Mouse (Mus musculus) heart, postnatal 25 days (tissue): ENCODE results near the gene Rrbp1. TPM values are rescaled to one million over a fixed set of nuclear protein-coding genes. Genes with fewer than 3 reads are reported as not detected.

ENCODE experiments used
- DNase-seq: peaks from one replicate; pipeline ENCODE4 v3.0.0; 2022; ENCODE audit warnings: low spot score
- intact Hi-C: fragments of 180-260 bp; cut with DNase I; formaldehyde crosslinking; loops from one replicate; pipeline ENCODE4 v1.15.1; 2025
- total RNA-seq, 2 experiments: library from RNA; stranded (reverse); gene quantifications; 2 replicates each; pipeline ENCODE4 v1.2.3; 2021

Gene Rrbp1
- total RNA-seq, 2 experiments from 2014 or later = 112 TPM

DNA sequence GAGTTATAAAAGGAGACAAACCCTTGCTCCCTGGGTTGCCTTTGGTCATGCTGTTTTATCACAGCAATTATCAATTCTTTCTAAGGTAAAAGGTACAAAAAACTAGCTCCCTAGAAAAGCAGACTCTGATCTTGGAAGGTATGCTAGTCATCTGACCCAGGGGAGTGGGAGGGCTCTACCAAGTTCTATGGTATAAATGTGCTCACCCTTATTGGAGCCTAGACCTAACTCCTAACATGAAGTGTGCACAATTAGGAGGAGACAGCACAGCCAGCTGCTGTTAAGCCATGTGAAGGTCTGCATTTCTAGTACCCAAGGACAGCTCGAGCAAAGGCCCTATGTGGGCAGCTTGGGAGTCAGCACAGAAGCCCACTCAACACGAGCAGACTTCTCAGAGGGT is 39.2 kb downstream of the Rrbp1 start:
- DNase-seq = no peak
- intact Hi-C loops = no loop called here

DNA sequence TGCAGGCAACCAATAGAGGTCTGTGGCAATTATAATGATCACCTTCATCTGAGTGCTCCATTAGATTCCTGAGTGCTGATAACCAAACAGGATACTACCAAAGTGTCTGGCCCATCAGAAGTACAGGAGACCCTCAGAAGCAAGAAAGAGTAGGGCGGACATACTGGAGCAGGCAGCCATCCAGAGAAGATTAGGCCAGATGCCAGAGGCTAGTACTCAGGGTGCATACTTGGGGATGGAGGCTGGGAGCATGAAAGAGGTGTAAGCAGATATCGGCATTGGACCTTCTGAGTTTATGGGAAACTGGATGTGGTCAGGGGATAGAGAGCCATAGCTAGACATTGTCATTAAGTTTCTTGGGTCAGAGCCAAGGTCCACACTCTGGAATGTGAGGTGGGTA is 40.2 kb downstream of the Rrbp1 start:
- intact Hi-C loops = no loop called here

DNA sequence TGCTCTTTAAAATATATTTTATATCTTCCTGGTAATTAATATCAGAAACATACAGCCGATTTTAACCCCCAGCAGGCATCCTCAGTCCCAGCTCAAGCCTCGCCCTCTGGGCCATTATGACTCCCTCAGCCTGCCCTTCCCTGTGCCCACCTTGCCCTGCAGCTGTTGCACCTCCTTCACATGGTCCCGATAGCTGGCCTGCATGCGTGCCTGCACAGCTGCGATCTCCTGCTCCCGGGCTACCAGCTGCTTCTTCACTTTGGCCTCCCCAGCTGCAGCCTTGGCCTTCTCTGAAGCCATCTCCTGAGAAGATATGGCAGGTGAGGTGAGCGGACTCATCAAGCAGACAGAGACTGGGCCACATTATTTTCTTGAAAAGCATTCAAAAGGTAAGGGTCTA is 41.8 kb downstream of the Rrbp1 start:
- intact Hi-C loops = no loop called here

More for the DNA sequence above, 40.2 kb downstream of the Rrbp1 start:
- no peak for DNase-seq

DNA sequence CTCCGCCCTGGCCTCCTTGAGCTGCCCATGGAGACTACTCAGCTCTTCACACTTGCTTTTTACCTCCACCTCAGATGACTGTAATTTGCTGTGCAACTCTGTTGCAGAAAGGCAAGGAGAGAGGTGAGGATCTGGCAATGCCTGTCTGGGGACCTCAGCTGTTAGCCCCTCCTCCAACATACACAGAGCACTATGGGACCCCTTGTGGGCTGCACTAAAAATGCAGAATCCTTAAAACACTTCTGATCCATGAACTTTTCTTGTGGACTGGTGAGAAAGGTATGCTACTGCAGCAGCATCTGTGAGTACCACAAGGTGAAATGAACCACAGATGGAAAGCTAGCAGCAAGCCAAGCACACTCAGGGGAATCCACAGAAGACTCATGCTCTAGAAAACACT is 47.7 kb downstream of the Rrbp1 start:
- intact Hi-C loops = no loop called here
- no peak for DNase-seq

More for the DNA sequence above, 41.8 kb downstream of the Rrbp1 start:
- no peak for DNase-seq

DNA sequence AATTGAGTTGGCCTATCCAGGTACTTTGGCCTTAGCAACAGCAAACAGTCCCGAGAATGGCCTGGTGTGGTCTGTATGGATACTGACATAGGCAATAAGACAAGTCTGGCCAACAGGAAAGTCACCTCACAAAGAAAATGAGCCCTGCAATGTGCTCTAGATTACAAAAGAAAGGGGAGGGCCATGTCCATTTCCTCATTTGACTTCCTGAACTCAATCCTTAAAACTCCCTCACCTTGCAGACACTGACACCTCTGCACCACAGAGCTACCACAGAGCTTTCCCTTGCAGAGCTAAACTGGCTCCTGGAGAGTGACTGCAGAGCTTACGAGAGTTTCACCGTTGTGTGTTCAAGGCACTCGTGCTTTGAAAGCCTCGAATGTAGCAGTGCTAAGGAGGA is 48.9 kb downstream of the Rrbp1 start:
- intact Hi-C loops = no loop called here
- no peak for DNase-seq

DNA sequence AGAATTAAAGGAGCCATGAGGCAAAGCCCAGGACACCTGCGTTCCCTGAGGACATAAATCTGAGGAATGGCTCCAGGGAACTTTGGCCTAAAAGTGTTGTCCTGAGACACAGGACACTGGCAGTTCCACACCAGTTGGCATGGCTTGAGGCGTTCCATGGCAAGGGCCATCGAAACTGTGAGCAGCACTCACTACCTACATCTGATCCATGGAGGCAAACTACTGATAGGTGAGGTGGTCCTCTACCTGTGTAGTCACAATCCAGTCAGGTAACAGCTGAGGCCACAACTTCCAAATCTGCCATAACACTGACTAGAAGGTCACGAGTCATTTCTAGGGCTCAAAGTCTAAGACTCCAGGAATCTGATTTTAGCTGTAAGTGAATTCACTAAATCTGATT is 55.3 kb downstream of the Rrbp1 start:
- intact Hi-C loops = no loop called here
- DNase-seq = no peak

DNA sequence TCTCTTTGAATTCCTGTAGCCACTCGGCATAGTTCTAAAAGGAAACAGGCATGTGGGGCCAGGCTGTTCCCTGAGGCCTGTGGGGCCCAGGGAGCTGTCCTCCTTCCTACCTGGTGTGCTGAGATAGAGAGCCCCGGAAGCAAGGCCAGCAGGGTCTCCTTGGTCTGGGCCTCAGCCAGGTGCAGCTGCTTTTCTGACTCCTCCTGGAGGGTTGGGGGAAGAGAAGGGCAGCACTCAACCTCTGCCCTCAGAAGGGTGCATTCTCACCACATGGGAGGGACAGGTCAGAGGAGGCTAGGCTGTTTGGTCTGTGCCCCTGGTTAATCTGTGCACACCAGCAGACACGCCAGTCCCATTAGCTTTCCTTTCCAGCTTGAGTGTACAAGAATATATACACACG is 56.1 kb downstream of the Rrbp1 start:
- no peak for DNase-seq

DNA sequence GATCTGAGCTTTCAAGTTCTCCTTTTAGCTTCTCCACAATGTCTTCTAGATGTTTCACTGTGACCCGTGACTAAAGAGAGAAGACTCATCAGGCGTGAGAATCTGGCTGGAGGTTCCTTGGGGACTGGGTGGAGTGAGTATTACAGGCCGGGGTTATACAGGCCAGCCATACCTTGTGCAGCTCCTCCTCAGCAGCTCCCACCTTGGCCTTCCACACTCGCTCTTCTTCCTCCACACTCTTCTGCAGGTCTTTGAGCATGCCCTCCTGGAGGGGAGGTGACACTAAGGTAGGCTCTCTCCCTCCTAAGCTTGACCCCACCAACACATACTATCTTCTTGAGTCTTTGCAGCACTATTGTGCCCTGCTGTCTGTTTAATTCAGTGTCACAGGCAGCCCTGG is 57.1 kb downstream of the Rrbp1 start:
- DNase-seq = no peak
- intact Hi-C loops = no loop called here

More for the DNA sequence above, 56.1 kb downstream of the Rrbp1 start:
- intact Hi-C loops = no loop called here

DNA sequence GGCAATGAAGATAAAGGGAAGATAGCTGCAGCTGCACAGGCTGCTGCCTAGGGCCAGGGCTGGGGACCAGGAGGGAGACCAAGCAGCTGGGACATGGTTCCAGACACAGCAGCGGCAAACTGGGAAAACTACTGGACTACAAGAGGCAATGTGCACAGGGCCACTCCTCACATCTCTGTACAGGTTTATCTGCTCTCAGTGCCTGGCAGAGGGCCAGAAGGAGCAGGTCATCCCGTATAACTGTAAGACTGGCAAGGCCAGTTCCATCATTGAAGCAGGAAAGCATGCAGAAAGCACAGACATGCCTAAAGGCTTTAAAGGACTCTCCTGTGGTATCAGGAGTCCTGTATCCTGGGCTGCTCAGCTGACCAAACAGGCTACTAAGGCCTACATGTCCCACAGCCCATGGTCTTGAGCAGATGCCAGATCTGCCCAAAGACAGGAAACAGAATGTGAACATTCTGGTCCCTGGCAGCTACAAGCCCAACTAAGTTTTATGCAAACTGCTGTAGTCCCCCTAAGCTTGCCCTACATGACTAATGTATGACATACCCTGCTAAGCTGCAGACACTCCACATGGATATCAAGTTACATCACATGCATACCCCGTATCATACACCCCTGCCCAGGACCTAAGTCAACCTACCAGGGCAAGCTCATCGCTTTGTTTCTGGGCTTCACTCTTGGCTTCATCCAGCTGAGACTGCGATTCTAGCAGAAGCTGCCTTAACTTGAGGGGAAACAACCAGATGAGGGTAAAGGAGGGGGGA is 59.3 kb downstream of the Rrbp1 start:
- no peak for DNase-seq
- intact Hi-C loops = no loop called here

DNA sequence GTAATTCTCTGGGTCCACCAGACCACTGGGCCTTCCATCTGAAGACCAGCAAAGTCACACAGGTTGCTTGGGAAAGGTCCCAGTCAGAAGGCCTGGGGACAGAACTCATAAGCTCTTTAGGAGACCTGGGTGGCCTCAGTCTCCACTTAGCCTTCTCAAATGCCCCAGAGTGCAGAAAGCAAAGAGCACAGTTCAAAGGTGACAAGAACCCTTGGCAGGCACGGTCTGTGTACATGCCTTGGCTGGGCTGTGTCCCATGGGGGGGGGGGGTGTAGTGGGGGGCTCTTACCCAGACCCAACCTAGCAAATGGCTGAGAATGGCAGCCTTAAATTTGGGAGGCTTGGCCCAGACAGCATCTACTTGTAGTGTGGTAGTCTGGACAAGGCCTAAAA is 60.0 kb downstream of the Rrbp1 start:
- intact Hi-C loops = no loop called here
- no peak for DNase-seq

DNA sequence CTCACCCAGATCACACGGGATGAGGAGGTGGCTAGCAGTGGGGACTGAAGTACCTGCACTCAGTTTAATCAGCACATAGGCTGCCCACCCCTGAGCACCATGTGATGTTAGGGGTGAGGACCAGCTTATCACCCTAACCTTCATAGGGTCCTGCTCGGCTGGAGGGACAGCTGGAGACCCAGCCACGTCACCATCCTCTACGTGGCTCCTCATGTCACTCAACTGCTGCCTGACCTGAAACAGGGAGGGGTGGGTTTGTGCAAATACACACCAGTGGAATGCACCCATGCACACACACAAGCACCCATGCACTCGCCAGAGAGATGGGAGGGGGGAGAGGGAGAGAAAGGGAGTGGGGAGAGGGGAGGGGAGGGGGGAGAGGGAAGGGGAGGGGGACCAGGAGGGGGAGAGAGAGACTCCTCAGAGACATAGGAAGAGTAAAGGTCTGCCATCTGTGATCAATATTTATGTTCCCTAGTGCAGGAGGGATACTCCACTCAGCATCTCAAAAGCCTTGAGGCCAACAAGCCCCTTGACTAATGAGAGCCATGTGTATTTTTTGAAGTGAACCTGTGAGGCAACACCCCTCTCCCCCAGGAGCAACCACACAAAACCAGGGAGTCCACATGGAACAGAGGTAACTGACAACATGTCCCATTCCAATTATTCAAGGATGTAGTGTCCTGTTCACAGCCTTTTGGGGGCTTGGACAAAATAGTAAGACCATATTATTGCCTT is 60.6 kb downstream of the Rrbp1 start:
- DNase-seq = no peak
- intact Hi-C loops = no loop called here

DNA sequence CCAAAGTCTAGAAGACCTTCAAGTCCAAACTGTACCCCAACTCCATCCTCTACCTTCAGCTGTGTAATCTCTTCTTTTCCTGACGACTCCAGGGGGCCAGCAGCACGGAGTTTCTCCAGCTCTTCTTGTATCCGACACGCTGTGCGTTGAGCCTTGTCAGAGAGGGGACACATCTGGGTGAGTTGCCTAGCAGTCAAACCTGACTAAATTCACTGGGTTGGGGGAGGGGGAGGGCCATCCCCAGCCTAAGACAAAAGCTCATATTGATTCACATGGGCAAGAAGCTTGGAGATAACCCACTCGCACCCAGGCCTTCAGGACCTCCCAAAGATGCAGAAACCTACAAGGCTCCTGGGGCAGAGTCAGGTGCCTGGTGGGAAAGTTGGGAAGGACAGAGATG is 61.8 kb downstream of the Rrbp1 start:
- intact Hi-C loops = no loop called here
- DNase-seq = no peak

DNA sequence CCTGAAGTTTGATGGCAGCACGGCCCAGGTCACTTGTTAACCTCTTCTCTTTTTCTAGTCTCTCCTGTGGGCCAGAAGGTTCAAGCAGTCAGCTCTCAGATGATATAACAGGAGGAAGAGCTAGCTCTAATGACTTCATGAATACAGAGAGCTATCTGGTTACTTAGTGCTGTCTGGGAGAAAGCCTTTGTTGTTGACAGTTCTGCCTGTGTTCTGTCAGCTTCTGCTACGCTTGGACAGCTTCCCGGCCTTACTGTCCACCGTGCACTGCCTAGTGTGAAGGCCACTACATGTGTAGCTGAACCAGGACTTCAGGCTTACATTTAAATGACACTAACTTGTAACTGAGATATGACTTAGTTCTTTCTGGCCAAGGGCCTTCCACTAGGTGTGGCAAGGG is 62.6 kb downstream of the Rrbp1 start:
- no peak for DNase-seq
- intact Hi-C loops = no loop called here

DNA sequence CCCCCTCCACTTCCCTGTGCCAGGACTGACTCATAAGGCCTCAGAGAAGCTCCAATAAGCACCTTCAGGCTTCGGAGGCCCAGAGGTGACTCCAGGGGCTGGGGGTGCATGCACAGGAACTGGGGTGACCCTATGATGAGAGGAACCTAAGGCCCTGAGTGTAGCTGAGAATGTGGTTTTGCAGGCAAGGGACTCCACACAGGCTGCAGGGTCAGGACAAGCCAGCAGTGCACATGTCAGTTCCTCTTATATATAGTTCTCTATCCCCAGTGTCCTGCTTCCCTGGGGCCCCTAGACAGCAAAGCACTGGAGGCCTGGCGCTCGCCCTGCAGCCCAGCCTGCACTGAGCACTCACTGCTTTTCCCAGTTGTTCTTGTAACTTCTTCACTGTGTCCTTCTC is 63.1 kb downstream of the Rrbp1 start:
- intact Hi-C loops = no loop called here
- DNase-seq = no peak

DNA sequence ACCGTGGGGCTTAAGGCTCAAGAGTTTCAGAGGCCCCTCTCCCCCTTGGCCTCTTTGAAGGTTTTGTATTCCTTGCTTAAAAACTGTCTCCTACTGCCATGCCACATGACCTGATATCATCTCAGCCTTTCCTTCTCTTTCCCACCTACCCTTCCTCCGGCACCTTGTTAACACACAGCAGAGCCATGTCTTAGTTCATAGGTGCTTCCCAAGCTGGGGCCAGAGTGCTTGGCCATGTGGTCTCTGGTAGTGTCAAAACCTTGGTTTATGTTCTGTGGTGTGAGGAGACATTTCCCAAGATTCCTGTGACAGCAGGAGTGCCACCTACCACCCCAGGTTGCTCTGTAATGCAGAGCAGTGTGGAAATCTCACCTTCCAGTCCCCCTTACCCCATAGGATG is 64.7 kb downstream of the Rrbp1 start:
- no peak for DNase-seq
- intact Hi-C loops = no loop called here

DNA sequence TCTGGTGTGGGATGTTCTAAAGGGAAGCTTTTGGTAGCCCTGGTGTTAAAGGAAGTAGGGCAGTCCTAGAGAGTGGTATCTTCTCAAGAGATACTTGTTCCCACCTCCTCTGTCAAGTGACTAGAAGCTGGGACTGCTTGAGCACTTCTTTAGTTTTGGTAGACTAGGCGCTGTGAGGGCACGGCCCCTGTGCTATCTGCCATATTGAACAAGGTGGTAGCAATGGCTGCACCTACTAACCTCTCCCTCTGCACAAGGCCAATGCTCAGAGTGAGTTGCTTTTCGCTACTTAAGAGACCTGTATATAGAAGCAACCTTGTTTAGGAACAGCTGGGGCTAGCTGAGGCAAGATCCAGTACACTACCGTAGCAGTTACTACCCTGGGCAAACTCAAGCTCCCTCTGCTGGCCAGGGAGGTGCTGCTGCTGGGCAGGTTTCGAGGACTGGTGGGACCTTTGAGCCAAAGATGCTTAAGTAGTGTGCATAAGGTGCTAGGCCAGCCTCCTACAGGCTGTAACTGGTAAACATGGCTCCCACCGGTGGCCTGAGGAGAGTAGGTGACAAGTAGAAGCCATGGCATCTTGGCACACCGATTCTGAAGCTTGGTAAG is 65.5 kb downstream of the Rrbp1 start:
- intact Hi-C loops = no loop called here
- DNase-seq = no peak

DNA sequence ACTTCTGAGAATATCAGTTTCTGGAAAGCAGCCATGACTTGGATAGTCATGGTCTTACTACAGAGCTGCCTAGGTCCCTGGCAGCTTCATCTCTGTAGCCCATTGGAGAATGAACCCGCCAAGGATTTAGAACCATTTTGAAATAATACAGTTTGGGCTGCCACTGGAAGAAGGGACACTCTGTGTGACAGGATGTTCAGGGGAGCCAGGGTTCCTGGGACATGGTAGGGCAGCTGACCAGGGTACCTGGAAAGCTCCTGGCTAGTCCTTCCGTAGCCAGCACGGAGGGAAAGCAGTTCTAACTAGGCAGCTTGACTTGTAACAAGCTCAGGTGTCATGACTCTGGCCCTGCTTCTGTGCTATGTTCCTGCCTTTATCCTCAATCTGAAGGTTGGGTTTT is 66.3 kb downstream of the Rrbp1 start:
- intact Hi-C loops = no loop called here
- DNase-seq = no peak

DNA sequence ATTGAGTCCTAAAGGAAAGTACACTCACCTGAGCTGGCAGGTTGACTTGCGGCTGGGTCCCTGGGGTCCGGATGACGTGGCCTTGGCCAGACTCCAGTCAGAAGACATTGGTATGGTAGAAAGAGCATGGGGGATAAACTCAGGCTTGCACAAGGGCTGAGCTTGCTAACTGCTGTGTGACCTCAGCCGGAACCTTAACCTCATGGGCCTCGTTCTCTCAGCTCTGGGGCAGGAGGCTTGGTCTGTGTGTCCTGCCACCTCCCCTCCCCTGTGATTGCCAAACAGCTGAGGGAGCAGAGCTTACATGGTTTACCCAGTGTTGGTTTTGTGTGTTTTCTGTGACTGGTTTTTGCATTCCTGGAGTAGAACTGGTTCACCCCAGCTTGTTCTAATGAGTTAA is 70.7 kb downstream of the Rrbp1 start:
- intact Hi-C loops = no loop called here
- no peak for DNase-seq

DNA sequence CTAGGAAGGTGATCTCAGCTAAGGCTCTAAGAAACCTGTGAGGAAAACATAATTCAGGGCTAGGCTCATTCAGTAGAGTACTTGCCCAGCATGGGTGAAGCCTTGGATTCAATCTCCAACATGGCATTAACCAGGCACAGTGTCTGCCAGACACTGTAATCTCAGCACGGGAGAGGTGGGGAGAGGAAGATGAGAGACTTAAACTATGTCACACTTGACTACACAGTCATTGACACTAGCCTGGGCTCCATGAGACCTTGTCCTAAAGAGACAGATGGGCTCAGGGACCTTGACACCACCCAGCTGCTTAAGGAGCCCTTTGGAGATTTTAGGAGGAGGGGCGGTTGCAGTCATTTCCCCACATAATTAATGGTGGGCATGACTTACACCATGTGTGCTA is 73.2 kb downstream of the Rrbp1 start:
- DNase-seq = no peak

DNA sequence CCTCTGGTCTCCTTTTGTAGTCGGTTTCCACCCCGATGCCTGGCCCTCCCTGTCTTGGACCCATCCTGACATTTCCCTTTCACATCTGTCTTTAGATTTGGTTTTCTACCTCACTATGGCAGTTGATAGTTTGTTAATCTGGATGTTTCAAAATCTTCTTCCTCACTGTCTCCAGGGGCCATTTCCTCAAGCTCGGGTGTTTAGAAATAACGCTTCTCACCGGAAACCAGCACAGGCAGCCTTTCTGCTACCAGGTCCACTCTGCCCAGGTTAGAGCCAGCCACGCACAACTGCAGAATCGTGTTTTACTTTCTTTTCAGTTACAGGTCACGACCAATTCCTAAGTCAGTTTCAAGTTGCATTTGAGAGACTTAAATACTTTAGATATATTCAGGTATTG is 76.6 kb downstream of the Rrbp1 start:
- intact Hi-C loops = no loop called here
- no peak for DNase-seq

More for the DNA sequence above, 73.2 kb downstream of the Rrbp1 start:
- intact Hi-C loops = no loop called here

DNA sequence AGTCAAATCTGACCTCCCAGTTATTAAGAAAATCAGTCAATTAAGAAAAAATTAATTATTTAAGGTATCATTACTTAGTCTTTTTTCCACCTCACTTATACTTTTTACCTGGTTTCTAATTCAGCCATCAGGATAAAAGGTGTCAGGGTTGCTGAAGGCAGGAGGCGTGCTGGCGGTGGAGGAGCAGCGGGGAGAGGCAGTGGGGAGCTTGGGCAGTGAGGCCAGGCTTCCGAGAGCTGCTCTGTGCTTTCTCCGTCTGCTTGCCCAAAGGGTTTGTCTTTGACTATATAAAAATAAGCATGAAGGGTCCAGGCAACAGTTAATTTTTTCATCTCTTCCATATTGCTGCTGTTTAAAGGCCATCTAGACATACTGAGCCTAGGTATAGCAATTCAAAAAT is 77.5 kb downstream of the Rrbp1 start:
- intact Hi-C loops = no loop called here
- DNase-seq = no peak
